ENCODE assay signal across 35 mouse cellular contexts in genomic region chr12:111151422-111152156, GRCm38 (mm10). TPM values are rescaled to one million over a fixed set of nuclear protein-coding genes. Genes with fewer than 3 reads are reported as not detected.
A peak's percentile ranks its signal among the peaks of the same experiment; 100 is the strongest.
DNase-seq lines count a peak whose midpoint lies in the region; ATAC-seq lines count a peak whose summit lies in the region.
"Had no signal": no experiment of that assay in that cellular context is flagged by ENCODE, and none has a peak within 500 bp of the region (broad histone marks: within the 10 kb centered on the region; RNA-seq: fewer than 3 reads in every experiment).

No protein-coding gene starts in this region.

- intact Hi-C loops in left cerebral cortex, postnatal 25 days (cut with DNase I), result no loop called here

- no peak overlapping the region for H3K4me3 ChIP-seq in liver, embryonic 11.5 days (ENCODE audit: low read depth, low read length)
- H3K4me3 ChIP-seq in liver, embryonic 13.5 days (replicated peaks), result no peak overlapping the region
- no peak overlapping the region for H3K4me3 ChIP-seq in liver, embryonic 16.5 days (ENCODE audit: low read depth, low read length)
- H3K4me3 ChIP-seq: embryonic facial prominence, embryonic 10.5 days; embryonic facial prominence, embryonic 13.5 days; erythroblast, embryonic 14.5 days; forebrain, embryonic 12.5 days; forebrain, embryonic 15.5 days; hindbrain, embryonic 10.5 days; hindbrain, embryonic 13.5 days had no signal

- H3K27ac ChIP-seq in liver, embryonic 11.5 days (ENCODE audit: low read depth, low read length), result peak overlapping the region; percentile 28
- peak overlapping the region; percentile 68 for H3K27ac ChIP-seq in liver, embryonic 13.5 days
- H3K27ac ChIP-seq in liver, embryonic 16.5 days (ENCODE audit: low read length), result peak overlapping the region; percentile 5; the same call in 1 of the 2 replicates
- H3K27ac ChIP-seq: embryonic facial prominence, embryonic 10.5 days; embryonic facial prominence, embryonic 13.5 days; forebrain, embryonic 12.5 days; forebrain, embryonic 15.5 days; hindbrain, embryonic 10.5 days; hindbrain, embryonic 13.5 days had no signal

- H3K4me1 ChIP-seq in liver, embryonic 11.5 days (replicated peaks; ENCODE audit: control insufficient read depth, insufficient read depth, low read length), result peaks cover 23% of the 10 kb centered on the region
- peaks cover 47% of the 10 kb centered on the region for H3K4me1 ChIP-seq in liver, embryonic 13.5 days (replicated peaks)
- H3K4me1 ChIP-seq in liver, embryonic 16.5 days (ENCODE audit: control insufficient read depth, low read depth, low read length), result peaks cover 33% of the 10 kb centered on the region

- no peaks in the 10 kb centered on the region for H3K9me3 ChIP-seq in liver, embryonic 11.5 days (ENCODE audit: control insufficient read depth, low read length)
- no peaks in the 10 kb centered on the region for H3K9me3 ChIP-seq in liver, embryonic 13.5 days (replicated peaks)
- H3K9me3 ChIP-seq in liver, embryonic 16.5 days (replicated peaks; ENCODE audit: control insufficient read depth, low read length), result no peaks in the 10 kb centered on the region; the same call in 1 of the 2 replicates
- H3K9me3 ChIP-seq: embryonic facial prominence, embryonic 10.5 days; embryonic facial prominence, embryonic 13.5 days; forebrain, embryonic 12.5 days; forebrain, embryonic 15.5 days; hindbrain, embryonic 10.5 days; hindbrain, embryonic 13.5 days had no signal

- peak overlapping the region; percentile 7; the same call in 1 of the 2 replicates for H3K9ac ChIP-seq in liver, embryonic 11.5 days (ENCODE audit: low read depth, low read length)
- peak overlapping the region; percentile 29; the same call in 1 of the 2 replicates for H3K9ac ChIP-seq in liver, embryonic 13.5 days
- H3K9ac ChIP-seq in liver, embryonic 16.5 days (ENCODE audit: low read depth, low read length), result no peak overlapping the region
- H3K9ac ChIP-seq: embryonic facial prominence, embryonic 13.5 days; forebrain, embryonic 12.5 days; forebrain, embryonic 15.5 days; hindbrain, embryonic 13.5 days had no signal

- H3K4me2 ChIP-seq in liver, embryonic 11.5 days, result peak overlapping the region; percentile 8
- peak overlapping the region; percentile 32 for H3K4me2 ChIP-seq in liver, embryonic 13.5 days
- H3K4me2 ChIP-seq in liver, embryonic 16.5 days (ENCODE audit: low read depth, low read length), result no peak overlapping the region
- H3K4me2 ChIP-seq: embryonic facial prominence, embryonic 13.5 days; forebrain, embryonic 12.5 days; forebrain, embryonic 15.5 days; heart, embryonic 11.5 days; hindbrain, embryonic 13.5 days had no signal

- peak; percentile 95 for ATAC-seq in liver, embryonic 11.5 days (replicated peaks; ENCODE audit: low FRiP score)
- ATAC-seq in liver, embryonic 13.5 days (ENCODE audit: low read depth), result peak; percentile 97
- ATAC-seq in liver, embryonic 16.5 days (ENCODE audit: low read depth), result peak; percentile 89
- ATAC-seq in megakaryocyte-erythroid progenitor cell, adult 5-6 weeks (replicated peaks; ENCODE audit: low FRiP score, low TSS enrichment, poor library complexity, severe bottlenecking), result peak; percentile 59
- ATAC-seq: CD4-positive, CD25-positive, alpha-beta regulatory T cell, adult 4 months; forebrain, embryonic 15.5 days; hindbrain, embryonic 16.5 days had no signal

- no peak for DNase-seq in liver, embryonic 11.5 days (ENCODE audit: low spot score)
- DNase-seq in liver, embryonic 13.5 days, result peak; percentile 60
- no peak for DNase-seq in left cerebral cortex, postnatal 25 days (ENCODE audit: low spot score in 2 of 2)
- no peak for DNase-seq in layer of hippocampus, adult 9-11 months
- no peak for DNase-seq in kidney, postnatal 10 days
- DNase-seq: adrenal gland, adult 2 months; adrenal gland, postnatal 14 days; cerebellum, adult 11 months; cerebellum, adult 2 months; cerebellum, adult 9-11 months; cerebellum, postnatal 36 days; embryo, embryonic 11 days; gastrocnemius, postnatal 25 days; heart, postnatal 36 days had no signal

- WGBS in liver, embryonic 11.5 days, result 62% methylated on average over 5 of the region's 5 CpGs
- 35% methylated on average over 5 of the region's 5 CpGs for WGBS in liver, embryonic 13.5 days (ENCODE audit: insufficient replicate concordance)
- 35% methylated on average over 5 of the region's 5 CpGs for whole genome bisulfite sequencing in liver, embryonic 16.5 days (ENCODE audit: insufficient replicate concordance)

- no peaks in the 10 kb centered on the region for H3K36me3 ChIP-seq in liver, embryonic 11.5 days (ENCODE audit: control insufficient read depth, insufficient read depth, low read length)
- H3K36me3 ChIP-seq in liver, embryonic 13.5 days, result no peaks in the 10 kb centered on the region
- H3K36me3 ChIP-seq in liver, embryonic 16.5 days (ENCODE audit: control insufficient read depth, insufficient read depth), result no peaks in the 10 kb centered on the region
- H3K36me3 ChIP-seq: embryonic facial prominence, embryonic 10.5 days; embryonic facial prominence, embryonic 13.5 days; forebrain, embryonic 12.5 days; forebrain, embryonic 15.5 days; hindbrain, embryonic 10.5 days; hindbrain, embryonic 13.5 days had no signal

- H3K27me3 ChIP-seq in liver, embryonic 11.5 days (replicated peaks; ENCODE audit: control insufficient read depth, insufficient read depth, low read length), result no peaks in the 10 kb centered on the region
- 0 out of 2 replicates have a peak, but pooled peaks cover 4% of the 10 kb centered on the region for H3K27me3 ChIP-seq in liver, embryonic 13.5 days
- no peaks in the 10 kb centered on the region for H3K27me3 ChIP-seq in liver, embryonic 16.5 days (ENCODE audit: control insufficient read depth, insufficient read depth, low read depth, low read length)
- H3K27me3 ChIP-seq: embryonic facial prominence, embryonic 13.5 days; forebrain, embryonic 15.5 days had no signal

RNA-seq across cellular contexts. Expression of gene Traf3, which starts 14.6 kb away (rescaled TPM):
- polyA plus RNA-seq in liver, embryonic 11.5 days (2014; fragmentation: Nextera tagmentation; extraction: Ambion mirVana), result 7.4 and 9.1 TPM in 2 replicates
- 3.2 and 3.7 TPM in 2 replicates for polyA plus RNA-seq in liver, embryonic 13.5 days (2015; fragmentation: Nextera tagmentation; extraction: Ambion mirVana)
- 1.6 and 2.3 TPM in 2 replicates for polyA plus RNA-seq in liver, embryonic 16.5 days (2015; fragmentation: Nextera tagmentation; extraction: Ambion mirVana)
- total RNA-seq in megakaryocyte-erythroid progenitor cell, adult 5-6 weeks (2014; fragmentation: Nextera tagmentation), result 11.1 and 15.1 TPM in 2 replicates
- 8.9 and 14.4 TPM in 2 replicates for total RNA-seq in megakaryocyte-erythroid progenitor cell, adult 5-6 weeks (2017)
- 10 to 100 TPM; 61.3 to 74.6 TPM for total RNA-seq in left cerebral cortex, postnatal 25 days (2021)

RNA-seq across cellular contexts. Expression of gene 4930595D18Rik, which starts 32.7 kb away (rescaled TPM):
- not detected in 2 replicates for polyA plus RNA-seq in liver, embryonic 11.5 days (2014; fragmentation: Nextera tagmentation; extraction: Ambion mirVana)
- not detected in 2 replicates for polyA plus RNA-seq in liver, embryonic 13.5 days (2015; fragmentation: Nextera tagmentation; extraction: Ambion mirVana)
- polyA plus RNA-seq in liver, embryonic 16.5 days (2015; fragmentation: Nextera tagmentation; extraction: Ambion mirVana), result not detected in 2 replicates
- not detected in 2 replicates for total RNA-seq in megakaryocyte-erythroid progenitor cell, adult 5-6 weeks (2014; fragmentation: Nextera tagmentation)
- not detected in 2 replicates for total RNA-seq in megakaryocyte-erythroid progenitor cell, adult 5-6 weeks (2017)
- not detected for total RNA-seq in left cerebral cortex, postnatal 25 days (2021)
- total RNA-seq: adrenal gland, adult 2 months; adrenal gland, postnatal 14 days; adrenal gland, postnatal 4 days; gastrocnemius, adult 8-10 months; gastrocnemius, postnatal 25 days; heart, adult 8-10 months; heart, postnatal 36 days; MEL had no signal
- polyA plus RNA-seq: adrenal gland, adult 2 months; C2C12; cerebellum, adult 2 months; cortical plate, adult 2 months; embryonic facial prominence, embryonic 10.5 days; embryonic facial prominence, embryonic 13.5 days; erythroblast, embryonic 14.5 days; forebrain, embryonic 12.5 days; forebrain, embryonic 15.5 days; gonadal fat pad, adult 2 months; heart, embryonic 11.5 days; heart, embryonic 14.5 days; heart, postnatal 0 days; hindbrain, embryonic 10.5 days had no signal

Comparison
In these comparisons a context has a peak if more than half of its experiments do, and no peak if none do; other contexts are left out.
1. H3K27ac ChIP-seq: peak in every context shown above with its lines; median percentile 68 in liver, embryonic 13.5 days; 28 in liver, embryonic 11.5 days; 5 in liver, embryonic 16.5 days.